Mouse (Mus musculus): Measurements from ENCODE around the gene Tmem80.

DNA sequence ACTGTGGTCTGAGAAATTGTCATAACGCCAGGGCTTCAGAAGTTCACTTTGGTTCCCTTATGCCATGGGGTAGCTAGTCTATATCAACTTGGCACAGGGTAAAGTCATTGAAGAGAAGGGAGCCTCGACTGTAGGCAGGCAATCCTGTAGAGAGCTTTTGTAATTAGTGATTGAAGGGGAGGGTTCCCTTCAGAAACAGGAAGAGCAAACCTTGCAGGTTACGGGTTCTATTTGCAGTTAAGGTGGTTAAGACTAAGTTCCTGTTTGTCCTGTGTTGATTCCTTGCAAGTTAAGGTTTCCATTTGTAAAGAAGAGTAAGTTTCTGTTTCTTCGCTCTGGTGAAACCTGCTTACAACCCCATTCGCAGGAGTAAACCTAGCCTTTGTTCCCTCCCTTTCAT, 42.4 kb downstream of the Tmem80 start:
- no peak for TF ChIP-seq CTCF (IDR thresholded peaks at IDR 0.05; ENCODE audit: insufficient read depth, low read depth, low read length)
- TF ChIP-seq POLR2A (IDR thresholded peaks at IDR 0.05; ENCODE audit: insufficient read depth, low read depth, low read length): no peak

Measured in olfactory bulb, adult 2 months (tissue).